Mouse (Mus musculus) cerebellum, postnatal 25 days (tissue): ENCODE results near the gene Cd81.

Source experiments
- DNase-seq, 2 experiments: peaks; one replicate each; pipeline ENCODE4 v3.0.0; 2021; ENCODE audit warnings: mixed read lengths in 2 of 2

Gene Cd81

GRCm38 (mm10) chr7:143072605-143073004, 20.1 kb downstream of the Cd81 start:
- DNase-seq, result no peak

- DNase-seq, result peak in 1 of 2 experiments; percentile 60
Observed at GRCm38 (mm10) chr7:143073086-143073485, 20.5 kb downstream of the Cd81 start.

DNA sequence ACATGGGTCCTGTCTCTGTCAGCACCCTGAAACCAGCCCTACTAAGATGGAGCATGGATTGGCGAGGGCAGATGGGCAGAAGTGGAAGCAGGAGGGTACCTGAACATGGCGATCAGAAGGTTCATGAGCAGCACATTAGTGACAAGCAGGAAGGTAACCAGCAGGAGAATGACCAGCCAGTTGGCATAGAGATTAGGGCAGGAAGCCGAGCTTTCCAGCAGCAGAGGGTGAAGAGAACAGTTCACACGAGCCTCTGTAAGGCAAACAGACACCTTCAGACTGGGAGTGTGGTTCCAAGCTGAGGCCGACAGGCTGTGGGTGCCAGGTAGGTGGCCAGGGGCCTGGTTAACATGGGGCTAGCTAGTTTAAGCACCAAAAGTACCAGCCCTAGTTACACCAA, 22.9 kb downstream of the Cd81 start:
- DNase-seq, result no peak

DNA sequence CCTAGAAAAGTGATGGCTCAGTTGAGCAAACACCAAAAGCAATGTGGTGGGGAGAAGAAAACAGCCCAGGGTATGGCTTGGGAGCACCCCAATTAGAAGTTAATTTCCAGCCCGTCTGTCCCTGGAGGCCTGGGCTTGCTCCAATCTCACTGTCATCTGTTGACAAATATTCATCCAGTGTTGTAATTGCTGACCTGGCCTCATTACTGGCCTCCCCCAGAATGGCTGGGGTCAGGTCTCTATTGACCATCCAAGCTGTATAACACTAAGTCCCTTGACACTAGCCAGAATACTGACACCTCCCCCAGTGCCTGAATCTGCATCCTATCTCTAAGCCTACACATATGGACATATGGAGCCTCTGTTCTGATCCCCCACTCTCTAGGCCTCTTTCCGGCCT, 24.8 kb downstream of the Cd81 start:
- no peak for DNase-seq

DNA sequence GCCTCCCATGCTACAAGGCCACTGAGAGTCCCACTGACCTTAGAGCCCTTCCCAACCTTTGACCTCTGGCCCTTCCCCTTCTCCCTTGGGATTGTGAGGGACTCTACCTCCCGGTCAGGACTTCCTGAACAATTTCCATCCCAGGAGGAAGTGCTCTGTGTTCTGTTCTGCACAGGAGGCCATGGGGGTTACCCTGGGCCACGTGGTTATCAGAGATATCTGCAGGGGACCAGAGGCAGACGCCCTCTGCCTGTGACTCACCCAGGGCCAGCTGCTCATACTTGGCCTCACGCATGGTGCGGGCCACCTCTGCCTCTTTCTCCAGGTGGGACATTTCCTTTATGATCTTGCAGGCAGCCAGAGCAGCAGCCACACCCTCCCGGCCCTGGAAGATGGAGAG, 29.5 kb downstream of the Cd81 start:
- DNase-seq, result no peak

GRCm38 (mm10) chr7:143083708-143084107, 31.2 kb downstream of the Cd81 start:
- DNase-seq, result no peak

- peak; percentile 74 to 88 for DNase-seq
Observed at GRCm38 (mm10) chr7:143086366-143086765, 33.8 kb downstream of the Cd81 start.

- DNase-seq, result peak in 1 of 2 experiments; percentile 57
Observed at GRCm38 (mm10) chr7:143087070-143087579, 34.6 kb downstream of the Cd81 start.

DNA sequence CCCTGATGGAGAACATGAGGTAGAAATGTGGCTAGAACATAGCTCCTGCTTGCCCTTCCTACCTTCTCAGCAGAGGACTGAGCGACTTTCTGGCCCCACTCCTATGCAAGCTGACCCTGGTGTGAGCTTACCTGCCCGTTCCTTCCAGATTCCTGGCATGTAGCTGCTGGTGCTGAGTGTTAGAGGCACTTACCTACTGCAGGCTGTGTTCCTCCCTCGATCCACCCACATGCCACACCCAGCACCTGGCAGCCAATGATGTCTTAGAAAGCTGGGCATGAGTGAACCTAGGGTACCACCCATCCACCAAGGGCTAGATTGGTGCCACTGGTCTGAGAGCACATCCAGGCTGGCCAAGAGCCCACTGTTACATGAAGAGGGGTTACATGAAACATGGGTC, 41.3 kb downstream of the Cd81 start:
- DNase-seq, result no peak

DNA sequence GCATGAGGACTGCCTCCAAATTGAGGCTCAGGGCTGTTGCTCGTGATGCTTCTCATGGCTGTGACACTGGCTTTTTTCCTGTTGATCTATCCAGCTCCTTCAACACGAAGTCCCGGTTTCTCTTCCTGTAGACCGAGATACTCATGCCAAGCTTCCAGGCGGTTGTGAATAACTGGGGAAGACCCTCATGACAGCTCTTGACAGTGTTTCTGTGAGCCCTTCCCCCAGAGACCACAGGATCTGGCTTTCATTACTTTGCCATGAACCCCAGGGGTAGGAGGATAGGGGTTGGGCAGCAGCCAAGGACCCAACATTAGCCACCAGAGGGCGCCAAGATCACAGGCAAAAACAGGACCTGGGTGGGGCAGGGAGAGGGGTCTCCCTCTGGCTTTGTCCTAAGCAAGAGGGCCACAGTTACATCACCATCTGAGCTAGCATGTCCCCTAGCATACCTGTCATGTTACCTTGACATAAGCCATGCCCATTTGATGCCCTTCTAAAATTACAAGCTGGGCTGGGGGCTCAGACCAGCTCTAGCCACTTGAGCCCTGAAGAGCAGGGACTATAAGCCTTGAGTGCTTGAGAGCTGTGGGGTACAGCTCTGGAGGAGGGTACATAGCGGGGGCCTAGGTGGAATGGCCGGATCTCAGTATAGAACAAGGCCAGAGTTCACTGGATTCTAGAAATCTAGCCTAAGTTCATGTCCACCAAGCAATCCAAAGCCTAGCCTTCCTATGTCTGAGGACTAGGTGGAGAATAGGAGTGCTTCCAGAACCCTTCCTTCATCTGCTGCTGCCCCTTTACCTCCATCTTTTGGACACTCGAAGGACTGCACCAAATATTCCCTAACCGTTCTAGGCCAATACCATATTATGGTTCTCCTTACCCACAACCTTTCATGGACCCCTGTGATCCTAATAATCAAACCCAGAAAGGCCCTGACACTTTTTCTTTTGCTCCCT, 42.3 kb downstream of the Cd81 start, which contains the start of gene Trpm5:
Trpm5 (minus strand) TSS at position 51 of the 962 bp plus-strand sequence.
- DNase-seq, result peak; percentile 68 to 78

GRCm38 (mm10) chr7:143095554-143095907, 43.0 kb downstream of the Cd81 start:
- no peak for DNase-seq

GRCm38 (mm10) chr7:143100759-143101158, 48.2 kb downstream of the Cd81 start:
- no peak for DNase-seq

GRCm38 (mm10) chr7:143105258-143105897, 52.8 kb downstream of the Cd81 start:
- no peak for DNase-seq

DNA sequence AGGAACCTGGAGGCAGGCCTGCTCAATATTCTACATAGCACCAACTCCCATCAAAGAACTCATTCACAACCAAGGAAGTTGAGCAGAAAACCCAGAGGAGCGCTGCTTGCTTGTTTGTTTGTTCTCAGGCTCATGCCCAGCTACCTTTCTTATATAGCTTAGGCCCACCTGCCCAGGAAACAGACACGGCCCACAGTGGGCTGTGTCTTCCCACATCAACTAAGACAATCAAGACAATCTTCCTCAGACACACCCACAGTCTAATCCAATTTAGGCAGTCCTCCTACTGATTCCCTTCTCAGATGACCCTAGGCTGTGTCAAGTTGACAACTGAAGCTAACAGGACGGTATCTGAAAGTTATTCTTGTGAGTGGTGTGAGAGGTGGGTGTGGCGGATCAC, 53.5 kb downstream of the Cd81 start, which contains the start of gene Kcnq1:
Kcnq1 (plus strand) TSS at position 301 of the 400 bp plus-strand sequence.
- no peak for DNase-seq

GRCm38 (mm10) chr7:143106672-143107465, 54.3 kb downstream of the Cd81 start:
- peak in 1 of 2 experiments; percentile 25 for DNase-seq

- DNase-seq, result peak in 1 of 2 experiments; percentile 50
Observed at GRCm38 (mm10) chr7:143108200-143108599, 55.7 kb downstream of the Cd81 start.

- DNase-seq, result no peak
Observed at GRCm38 (mm10) chr7:143108996-143109660, 56.6 kb downstream of the Cd81 start.

- no peak for DNase-seq
Observed at GRCm38 (mm10) chr7:143109696-143110095, 57.2 kb downstream of the Cd81 start.

DNA sequence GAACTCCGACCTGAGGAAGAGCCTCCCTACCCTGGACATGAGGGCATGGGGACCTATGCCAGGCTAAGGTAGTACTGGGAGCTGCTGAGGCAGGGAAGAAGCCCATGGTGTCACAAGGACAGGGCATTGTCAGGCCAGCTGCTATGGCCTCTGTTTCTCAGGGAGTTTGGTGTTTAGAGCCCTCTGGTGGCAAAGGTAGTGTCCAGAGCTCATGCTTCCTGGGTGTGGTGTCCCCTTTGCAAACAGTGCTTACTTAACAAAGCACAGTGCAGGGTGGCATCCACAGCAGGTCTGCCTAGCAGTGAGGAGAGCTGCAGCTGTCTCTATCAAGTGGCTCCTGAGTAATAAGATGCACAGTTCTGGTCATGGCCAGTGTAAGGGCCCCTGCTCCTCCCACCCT, 58.3 kb downstream of the Cd81 start:
- DNase-seq, result no peak

DNA sequence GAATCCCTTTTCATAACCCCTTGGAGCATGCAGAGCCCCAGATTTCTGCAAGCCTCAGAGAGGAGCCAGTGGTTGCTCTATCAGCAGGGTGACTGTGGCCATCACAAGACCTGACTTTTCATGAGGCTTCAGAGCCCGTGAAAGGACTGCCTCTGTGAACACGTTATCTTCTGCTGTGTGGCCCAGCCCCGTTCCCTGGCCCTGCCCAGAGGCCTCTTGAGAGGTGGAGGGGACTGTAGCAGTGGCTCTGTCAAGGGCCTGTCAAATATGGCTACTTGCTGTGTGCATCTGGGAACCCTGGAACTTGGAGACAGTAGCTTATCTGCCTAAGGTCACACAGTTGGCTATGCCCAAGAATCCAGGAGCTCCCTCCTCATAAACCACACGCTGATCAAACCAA, 59.2 kb downstream of the Cd81 start:
- no peak for DNase-seq

GRCm38 (mm10) chr7:143112395-143112794, 59.9 kb downstream of the Cd81 start:
- DNase-seq, result no peak

DNA sequence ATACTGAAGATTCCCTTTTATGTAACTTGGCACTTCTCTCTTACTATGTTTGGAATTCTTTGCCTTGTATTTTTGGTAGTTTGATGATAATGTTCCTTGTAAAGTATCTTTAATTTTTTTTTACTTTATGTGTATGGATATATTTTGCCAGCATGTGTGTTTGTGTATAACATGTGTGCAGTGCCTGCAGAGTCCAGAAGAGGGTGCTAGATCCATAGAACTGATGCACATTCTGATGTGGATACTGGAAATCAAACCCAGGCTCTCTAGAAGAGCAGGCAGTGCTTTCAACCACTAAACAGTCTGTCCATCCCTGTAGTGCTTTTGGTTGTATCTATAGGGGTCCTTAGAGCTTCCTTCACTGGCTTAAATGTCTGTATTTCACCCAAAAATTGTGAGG, 62.2 kb downstream of the Cd81 start:
- DNase-seq, result no peak
